Mouse (Mus musculus): ENCODE results near the gene Sntn. TPM values are rescaled to one million over a fixed set of nuclear protein-coding genes. Genes with fewer than 3 reads are reported as not detected.

Gene Sntn
- not detected in 2 replicates for polyA plus RNA-seq (2015; fragmentation: Nextera tagmentation; extraction: Ambion mirVana)

DNA sequence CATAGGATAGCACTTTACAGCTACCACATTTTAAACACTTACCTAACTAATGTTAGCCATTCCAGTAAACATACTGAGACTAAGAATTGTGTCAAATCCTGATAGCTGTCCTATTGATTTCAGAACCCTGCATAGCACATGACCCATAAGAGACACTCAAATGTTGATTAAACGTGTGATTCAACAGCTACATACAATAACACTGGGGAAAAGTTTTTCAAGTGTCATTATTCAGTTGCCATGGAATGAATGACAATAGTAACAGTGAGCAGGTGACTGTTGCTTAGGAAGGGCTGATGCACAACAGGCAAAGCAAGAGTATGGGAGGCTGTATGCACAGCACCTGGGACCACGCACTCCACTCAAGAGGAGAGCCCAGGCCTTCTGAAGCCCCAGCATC, at the start of gene Sntn:
Gene Sntn (plus strand): TSS at position 301 of the 400 bp plus-strand sequence.

Other genes starting within 250 kb of the Sntn start
- 0.04 and 0.05 TPM in 2 replicates for gene Gm281, start 243.6 kb downstream of the Sntn start, polyA plus RNA-seq (2015; fragmentation: Nextera tagmentation; extraction: Ambion mirVana)

Data from adrenal gland, postnatal 0 days (tissue).